Mouse (Mus musculus) forebrain, embryonic 16.5 days (tissue): ENCODE results near the gene Amer3. TPM values are rescaled to one million over a fixed set of nuclear protein-coding genes. Genes with fewer than 3 reads are reported as not detected.
"Not testable (repeated sequence)": the region's sequence is repeated elsewhere in the genome, so short reads cannot be mapped to it uniquely, and the experiment has no call there.

ENCODE experiments used
- ATAC-seq: fragments of 200-750 bp; cut with Nextera tagmentation; 2 replicates; pipeline ENCODE4 v1.8.0; 2017; ENCODE audit warnings: mild to moderate bottlenecking, moderate library complexity
- H3K27ac ChIP-seq: fragments of 300-500 bp; sonication (generic); 2 replicates; pipeline ENCODE4 v1.5.1; 2014; ENCODE audit warnings: low read length, control low read depth
- H3K27me3 ChIP-seq: fragments of 300-500 bp; sonication (generic); replicated peaks from 2 replicates; pipeline ENCODE4 v1.6.1; 2014; ENCODE audit warnings: low read length; ENCODE audit not compliant: control insufficient read depth, insufficient read depth
- H3K36me3 ChIP-seq: fragments of 300-500 bp; sonication (generic); 2 replicates; pipeline ENCODE4 v1.6.1; 2014; ENCODE audit not compliant: control insufficient read depth, insufficient read depth
- H3K4me1 ChIP-seq: fragments of 300-500 bp; sonication (generic); replicated peaks from 2 replicates; pipeline ENCODE4 v1.6.1; 2014; ENCODE audit warnings: low read length; ENCODE audit not compliant: control insufficient read depth, insufficient read depth
- H3K4me2 ChIP-seq: fragments of 300-500 bp; sonication (generic); 2 replicates; pipeline ENCODE4 v1.6.1; 2014; ENCODE audit warnings: mild to moderate bottlenecking, low read length, control low read depth
- H3K4me3 ChIP-seq: fragments of 300-500 bp; sonication (generic); replicated peaks from 2 replicates; pipeline ENCODE4 v1.5.1; 2014; ENCODE audit warnings: mild to moderate bottlenecking, low read length, control low read depth
- H3K9ac ChIP-seq: fragments of 300-500 bp; sonication (generic); replicated peaks from 2 replicates; pipeline ENCODE4 v1.6.1; 2014; ENCODE audit warnings: low read depth, low read length, control low read depth
- H3K9me3 ChIP-seq: fragments of 300-500 bp; sonication (generic); 2 replicates; pipeline ENCODE4 v1.6.1; 2016; ENCODE audit warnings: low read length; ENCODE audit not compliant: control insufficient read depth
- WGBS: fragments of 180-500 bp; shearing (Covaris S2); extraction: QIAGEN DNeasy Blood & Tissue Kit; methylation state at CpG from one replicate; pipeline ENCODE4 v1.1.7; 2014; 5-methylcytosine and 5-hydroxymethylcytosine counted together
- polyA plus RNA-seq: library from polyadenylated mRNA; unstranded; fragments of >200 nt; fragmentation: Nextera tagmentation; extraction: Ambion mirVana; gene quantifications from 2 replicates; pipeline ENCODE4 v1.2.1, GENCODE M21; 2015

The Amer3 gene
- polyA plus RNA-seq, result 30.0 and 33.5 TPM in 2 replicates

GRCm38 (mm10) chr1:34578851-34579781 is at the start of gene Amer3:
Gene Amer3, plus strand, starts transcription at chr1:34579657.
- peak; percentile 89 for ATAC-seq
- Histone ChIP-seq H3K4me1 (peaks cover 23% of the 10 kb centered on the region), H3K9me3 (no peaks in the 10 kb centered on the region), H3K36me3 (no peaks in the 10 kb centered on the region), H3K4me3 (peak within 1 kb of the TSS; percentile 76), H3K27ac (peak within 1 kb of the TSS; percentile 89), H3K9ac (peak within 1 kb of the TSS; percentile 89), H3K4me2 (peak within 1 kb of the TSS; percentile 82), H3K27me3 (0 out of 2 replicates have a peak, but pooled peaks cover 5% of the 10 kb centered on the region)
- under 1% methylated on average over 53 of the region's 53 CpGs for WGBS

DNA sequence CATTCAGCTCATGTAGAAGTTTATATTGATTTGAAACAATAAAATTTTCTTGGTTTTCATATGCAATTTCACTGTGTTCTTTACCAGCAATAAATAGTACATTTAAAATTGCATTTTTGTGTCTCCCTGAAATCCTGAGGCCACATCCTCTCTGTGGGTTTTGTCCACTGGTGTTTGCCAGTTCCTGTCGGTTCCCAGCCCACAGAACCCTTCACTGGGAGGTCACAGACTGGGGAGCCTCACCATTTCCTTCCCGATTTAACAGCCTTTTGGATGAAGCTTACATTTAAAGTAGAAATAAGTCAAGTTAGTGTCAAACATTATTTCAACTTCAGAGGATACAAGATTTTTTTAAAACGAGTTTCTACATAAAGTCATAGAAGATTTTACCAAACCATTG is 44.9 kb upstream of the Amer3 start:
- not testable (repeated sequence) for H3K36me3 ChIP-seq, H3K9me3 ChIP-seq, H3K4me3 ChIP-seq, H3K4me2 ChIP-seq, H3K4me1 ChIP-seq, H3K27ac ChIP-seq, ATAC-seq, H3K9ac ChIP-seq
- WGBS, result 56% methylated on average over 3 of the region's 3 CpGs
- peaks cover 27% of the 10 kb centered on the region for H3K27me3 ChIP-seq

GRCm38 (mm10) chr1:34535043-34535698 is 44.3 kb upstream of the Amer3 start, which contains the start of gene Cfc1:
Gene Cfc1, plus strand, starts transcription at chr1:34535648.
- WGBS, result 35% methylated on average over 7 of the region's 7 CpGs
- not testable (repeated sequence) for ATAC-seq, H3K4me3 ChIP-seq

GRCm38 (mm10) chr1:34536291-34536766 is 43.1 kb upstream of the Amer3 start:
- Histone ChIP-seq H3K36me3 (no peaks in the 10 kb centered on the region), H3K27ac (no peak overlapping the region), H3K9ac (no peak overlapping the region), H3K9me3 (no peaks in the 10 kb centered on the region), H3K4me2 (peak overlapping the region; percentile 37), H3K4me3 (peak overlapping the region; percentile 26), H3K4me1 (peaks cover 8% of the 10 kb centered on the region), H3K27me3 (peaks cover 27% of the 10 kb centered on the region)
- WGBS, result 3% methylated on average over 14 of the region's 14 CpGs
- ATAC-seq, result no peak

More at GRCm38 (mm10) chr1:34535043-34535698, 44.3 kb upstream of the Amer3 start, which contains the start of gene Cfc1:
- H3K4me1 ChIP-seq, H3K27ac ChIP-seq, H3K9me3 ChIP-seq, H3K36me3 ChIP-seq, H3K9ac ChIP-seq: not testable (repeated sequence)
- peak within 1 kb of the TSS; percentile 37; the same call in 1 of the 2 replicates for H3K4me2 ChIP-seq
- peaks cover 27% of the 10 kb centered on the region for H3K27me3 ChIP-seq

GRCm38 (mm10) chr1:34536767-34537485 is 42.5 kb upstream of the Amer3 start:
- Histone ChIP-seq H3K27ac (no peak overlapping the region), H3K9ac (no peak overlapping the region), H3K27me3 (peaks cover 27% of the 10 kb centered on the region), H3K4me2 (peak overlapping the region; percentile 37), H3K9me3 (no peaks in the 10 kb centered on the region), H3K4me1 (peaks cover 8% of the 10 kb centered on the region), H3K36me3 (no peaks in the 10 kb centered on the region), H3K4me3 (peak overlapping the region; percentile 26)
- 1% methylated on average over 16 of the region's 16 CpGs for WGBS
- 0 out of 2 replicates have a peak, but pooled peaks have one; percentile 23 for ATAC-seq

DNA sequence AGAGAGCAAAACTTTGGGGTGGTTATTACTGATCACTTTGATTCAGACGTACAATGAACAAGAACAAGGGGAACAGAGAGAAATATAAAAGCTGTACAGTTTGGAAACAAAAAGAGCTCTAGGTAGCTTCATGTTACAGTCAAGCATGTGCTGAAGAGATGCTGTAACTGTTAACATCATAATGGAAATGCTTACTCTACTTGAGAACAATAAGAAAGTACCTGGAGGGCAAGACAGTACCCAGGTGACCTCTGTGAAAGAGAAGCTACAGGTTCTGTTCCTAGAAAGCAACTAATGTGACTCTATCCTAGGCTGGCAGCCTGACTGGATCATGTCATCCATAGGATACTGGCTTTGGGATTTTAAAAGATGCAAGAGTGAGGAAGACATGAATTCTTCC is 32.4 kb upstream of the Amer3 start:
- Histone ChIP-seq H3K4me2 (no peak overlapping the region), H3K27me3 (no peaks in the 10 kb centered on the region), H3K4me1 (no peaks in the 10 kb centered on the region), H3K4me3 (no peak overlapping the region), H3K27ac (no peak overlapping the region), H3K9me3 (peaks cover 3% of the 10 kb centered on the region; the same call in 1 of the 2 replicates), H3K36me3 (no peaks in the 10 kb centered on the region), H3K9ac (no peak overlapping the region)
- WGBS, result 88% methylated on average over 1 of the region's 1 CpGs
- no peak for ATAC-seq

DNA sequence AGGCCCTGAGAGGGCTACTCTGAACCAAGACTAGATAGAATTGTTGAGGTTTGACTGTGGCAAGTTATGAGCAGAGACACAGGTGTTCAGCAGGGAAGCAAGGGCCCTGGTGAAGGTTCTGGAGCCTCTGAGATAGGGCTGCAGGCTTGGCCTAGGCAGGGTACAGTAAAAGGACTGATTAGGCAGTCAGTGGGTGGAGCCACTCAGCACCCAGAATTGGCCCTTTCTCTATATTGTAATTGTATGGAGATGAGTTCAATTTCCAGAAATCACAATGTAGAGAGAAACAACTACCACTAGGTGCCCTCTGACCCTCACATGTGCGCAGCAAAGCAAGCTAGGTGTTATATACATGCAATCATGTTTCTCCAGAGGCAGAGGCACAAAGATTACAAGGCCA is 25.8 kb upstream of the Amer3 start:
- WGBS, result 88% methylated on average over 1 of the region's 1 CpGs
- Histone ChIP-seq H3K27ac (no peak overlapping the region), H3K9me3 (peaks cover 2% of the 10 kb centered on the region; the same call in 1 of the 2 replicates), H3K36me3 (no peaks in the 10 kb centered on the region), H3K4me1 (no peaks in the 10 kb centered on the region), H3K9ac (no peak overlapping the region), H3K4me2 (no peak overlapping the region), H3K4me3 (no peak overlapping the region), H3K27me3 (no peaks in the 10 kb centered on the region)
- no peak for ATAC-seq

GRCm38 (mm10) chr1:34554275-34554674 is 25.2 kb upstream of the Amer3 start:
- H3K27ac ChIP-seq, result no peak overlapping the region
- H3K9ac ChIP-seq, result no peak overlapping the region
- no peak overlapping the region for H3K4me2 ChIP-seq
- no peak overlapping the region for H3K4me3 ChIP-seq
- no peaks in the 10 kb centered on the region for H3K4me1 ChIP-seq
- H3K9me3 ChIP-seq, result no peaks in the 10 kb centered on the region
- H3K36me3 ChIP-seq, result no peaks in the 10 kb centered on the region
- H3K27me3 ChIP-seq, result no peaks in the 10 kb centered on the region
- ATAC-seq, result no peak
- WGBS, result 90% methylated on average over 7 of the region's 7 CpGs
